Mouse (Mus musculus) colon, adult 2 months (tissue): ENCODE results near the gene Tlk1. TPM values are rescaled to one million over a fixed set of nuclear protein-coding genes. Genes with fewer than 3 reads are reported as not detected.

ENCODE experiments used
- polyA plus RNA-seq: library from polyadenylated mRNA; depleted of rRNA; stranded (reverse); fragments of >200 nt; gene quantifications from 2 replicates; pipeline ENCODE4 v1.2.3, GENCODE M21; 2012; rRNA removed

Tlk1 gene
- 9.0 and 9.8 TPM in 2 replicates for polyA plus RNA-seq

DNA sequence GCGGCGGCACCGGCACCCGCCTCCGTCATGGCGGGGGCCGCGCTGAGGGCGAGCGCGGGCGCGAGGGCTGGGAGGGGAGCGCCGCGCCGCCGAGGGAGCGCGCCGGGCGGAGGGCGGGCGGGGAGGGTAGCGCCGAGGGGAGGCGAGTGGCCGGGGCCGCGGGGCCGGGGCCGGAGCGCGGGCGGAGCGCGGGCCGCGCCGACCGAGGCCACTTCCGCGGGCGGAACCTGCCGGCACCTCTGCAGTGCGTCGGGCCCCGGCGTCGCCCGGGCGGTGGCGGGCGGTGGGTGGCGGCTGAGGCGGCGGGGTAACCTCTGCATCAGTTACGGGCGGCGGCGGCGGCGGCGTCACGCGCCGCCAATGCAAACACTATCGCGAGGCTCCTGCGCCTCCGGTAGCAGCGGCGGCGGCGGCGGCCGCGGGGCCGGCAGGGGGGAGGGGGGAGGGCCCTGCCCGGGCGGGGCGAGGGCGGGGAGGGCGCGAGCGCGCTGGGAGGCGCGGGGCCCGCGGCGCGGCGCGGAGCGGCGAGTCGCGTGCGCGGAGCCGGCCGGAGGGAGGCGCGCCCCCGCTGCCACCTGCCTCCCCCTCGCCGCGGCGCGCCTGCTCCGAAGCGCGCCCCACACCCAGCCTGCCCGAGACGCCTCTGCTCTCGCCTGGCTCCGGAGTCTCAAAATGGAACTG is at the start of gene Tlk1:
Gene Tlk1, minus strand, starts transcription at position 358 of the 681 bp plus-strand sequence.

Other genes starting within 250 kb of the Tlk1 start
- 120 and 121 TPM in 2 replicates for gene Gorasp2, start 164.2 kb downstream of the Tlk1 start, polyA plus RNA-seq
- gene Gm26558, start 163.6 kb downstream of the Tlk1 start, polyA plus RNA-seq, result 0.46 and 1.0 TPM in 2 replicates
- 3.2 and 3.7 TPM in 2 replicates for gene Dcaf17, start 229.6 kb upstream of the Tlk1 start, polyA plus RNA-seq
- 2.2 and 2.3 TPM in 2 replicates for gene Mettl8, start 229.9 kb upstream of the Tlk1 start, polyA plus RNA-seq